Mouse (Mus musculus): ENCODE data around the gene Npas3. TPM values are rescaled to one million over a fixed set of nuclear protein-coding genes. Genes with fewer than 3 reads are reported as not detected.
A peak's percentile ranks its signal among the peaks of the same experiment; 100 is the strongest.

The Npas3 gene
- total and polyA plus RNA-seq, 3 experiments, result 0.02 to 0.64 (median 0.10) TPM

DNA sequence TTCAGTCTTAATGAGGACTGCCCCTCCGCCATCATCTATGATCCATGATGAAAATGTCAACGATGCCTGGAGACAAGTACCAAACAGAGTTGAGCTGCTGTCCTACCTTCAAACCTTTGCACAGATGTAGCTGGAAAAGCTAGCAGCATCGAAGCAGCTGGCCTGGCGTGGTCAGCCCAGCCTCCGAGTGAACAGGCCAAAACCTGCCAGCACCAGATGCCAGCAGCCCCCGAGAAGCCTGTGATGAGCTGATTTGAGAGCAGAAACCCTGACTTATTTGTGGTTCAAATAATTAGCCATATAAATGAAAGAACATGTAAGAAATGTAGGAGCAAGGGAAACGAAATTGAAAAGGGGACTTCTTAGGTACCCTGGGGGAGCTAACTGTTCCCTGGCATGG, 473.7 kb downstream of the Npas3 start:
- no peaks in the 10 kb centered on the region for H3K27me3 ChIP-seq (ENCODE audit: control insufficient read depth, insufficient read depth, low read length)
- H3K27ac ChIP-seq, result no peak overlapping the region
- H3K4me1 ChIP-seq (ENCODE audit: control insufficient read depth, insufficient read depth, low read length), result no peaks in the 10 kb centered on the region
- intact Hi-C loops (cut with DNase I), result no loop called here
- H3K36me3 ChIP-seq (ENCODE audit: control insufficient read depth, insufficient read depth, low read length), result no peaks in the 10 kb centered on the region
- no peak overlapping the region for H3K9ac ChIP-seq (ENCODE audit: low read depth, low read length)
- H3K4me3 ChIP-seq, result no peak overlapping the region
- DNase-seq, result no peak
- WGBS, result 88% methylated on average over 7 of the region's 7 CpGs
- no peaks in the 10 kb centered on the region for H3K79me2 ChIP-seq (replicated peaks; ENCODE audit: control insufficient read depth, insufficient read depth, low read length)
- TF ChIP-seq CTCF (IDR thresholded peaks at IDR 0.05) (no peak), POLR2A (IDR thresholded peaks at IDR 0.05; ENCODE audit: insufficient read depth, low read depth, low read length) (no peak), EP300 (IDR thresholded peaks at IDR 0.05; ENCODE audit: insufficient read depth, low read depth, low read length) (no peak)

GRCm38 (mm10) chr12:53722718-53723698, 474.5 kb downstream of the Npas3 start:
- WGBS, result 82% methylated on average over 15 of the region's 15 CpGs
- DNase-seq, result no peak
- Histone ChIP-seq H3K27me3 (ENCODE audit: control insufficient read depth, insufficient read depth, low read length) (no peaks in the 10 kb centered on the region), H3K9ac (ENCODE audit: low read depth, low read length) (no peak overlapping the region), H3K79me2 (replicated peaks; ENCODE audit: control insufficient read depth, insufficient read depth, low read length) (no peaks in the 10 kb centered on the region), H3K27ac (no peak overlapping the region), H3K36me3 (ENCODE audit: control insufficient read depth, insufficient read depth, low read length) (no peaks in the 10 kb centered on the region), H3K4me3 (no peak overlapping the region), H3K4me1 (ENCODE audit: control insufficient read depth, insufficient read depth, low read length) (no peaks in the 10 kb centered on the region)
- TF ChIP-seq CTCF (IDR thresholded peaks at IDR 0.05) (no peak), EP300 (IDR thresholded peaks at IDR 0.05; ENCODE audit: insufficient read depth, low read depth, low read length) (no peak), POLR2A (IDR thresholded peaks at IDR 0.05; ENCODE audit: insufficient read depth, low read depth, low read length) (no peak)
- intact Hi-C loops (cut with DNase I), result no loop called here

- Histone ChIP-seq H3K36me3 (ENCODE audit: control insufficient read depth, insufficient read depth, low read length) (no peaks in the 10 kb centered on the region), H3K4me1 (ENCODE audit: control insufficient read depth, insufficient read depth, low read length) (no peaks in the 10 kb centered on the region), H3K27me3 (ENCODE audit: control insufficient read depth, insufficient read depth, low read length) (no peaks in the 10 kb centered on the region), H3K9ac (ENCODE audit: low read depth, low read length) (no peak overlapping the region), H3K27ac (no peak overlapping the region), H3K79me2 (replicated peaks; ENCODE audit: control insufficient read depth, insufficient read depth, low read length) (no peaks in the 10 kb centered on the region), H3K4me3 (no peak overlapping the region)
- no peak for DNase-seq
- 88% methylated on average over 5 of the region's 5 CpGs for WGBS
- intact Hi-C loops (cut with DNase I), result no loop called here
- TF ChIP-seq EP300 (IDR thresholded peaks at IDR 0.05; ENCODE audit: insufficient read depth, low read depth, low read length), result no peak
Observed at GRCm38 (mm10) chr12:53729275-53729674, 480.8 kb downstream of the Npas3 start.

DNA sequence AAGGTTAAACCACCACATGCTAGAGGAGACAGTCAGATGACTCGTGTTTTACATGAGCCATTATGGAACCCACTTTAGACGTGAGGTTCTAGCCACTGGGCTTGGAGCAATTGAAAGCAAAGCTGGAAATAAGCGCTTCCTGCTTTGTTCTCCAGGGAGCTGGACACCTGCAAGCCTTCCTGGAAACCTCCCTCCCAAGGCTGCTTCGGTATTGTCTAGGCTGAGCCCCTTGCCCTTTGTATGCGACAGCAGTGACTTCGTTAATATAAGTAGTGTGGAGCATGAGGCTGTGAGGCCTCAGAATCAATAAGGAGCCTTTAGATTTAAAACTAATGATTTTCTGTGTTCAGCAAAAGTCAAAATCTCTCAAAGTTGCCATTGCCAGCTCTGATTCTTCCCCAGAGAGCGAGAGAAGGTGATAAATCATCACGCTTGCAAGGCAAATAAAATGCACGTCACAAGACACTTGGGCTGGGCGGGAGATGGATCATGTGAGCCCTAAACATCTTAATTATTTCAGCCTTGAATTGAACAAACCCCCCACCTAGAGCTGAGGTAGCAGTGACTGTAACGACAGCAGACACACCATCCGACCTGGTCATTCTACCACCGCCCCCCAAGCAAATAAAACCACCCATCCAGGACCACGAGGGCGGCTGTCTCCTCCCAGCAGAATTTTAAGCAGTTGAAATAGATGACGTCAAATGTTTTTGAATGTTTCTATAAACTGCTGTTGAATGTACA, 490.2 kb downstream of the Npas3 start:
- 70% methylated on average over 16 of the region's 16 CpGs for WGBS

DNA sequence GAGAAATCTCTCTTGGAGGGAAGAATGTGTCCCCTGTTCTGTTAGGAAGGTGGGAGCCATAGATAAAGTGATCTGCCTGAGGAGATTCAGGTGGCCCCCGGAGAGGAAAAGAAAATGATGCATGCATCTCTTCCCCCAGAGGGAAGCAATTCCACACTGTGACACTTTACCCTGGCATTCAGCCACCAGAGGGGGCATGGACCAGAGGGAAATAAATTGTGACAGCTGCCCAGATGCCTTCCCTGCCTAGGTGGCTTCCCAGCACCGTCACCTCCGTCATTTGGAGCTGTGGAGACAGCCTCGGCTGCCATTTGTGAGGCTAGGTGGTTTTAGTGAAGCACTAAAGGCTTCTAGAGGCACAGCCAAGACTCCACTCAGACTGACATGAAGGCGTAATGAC, 498.2 kb downstream of the Npas3 start:
- H3K27ac ChIP-seq, result no peak overlapping the region
- H3K9ac ChIP-seq (ENCODE audit: low read depth, low read length), result no peak overlapping the region
- H3K4me1 ChIP-seq (ENCODE audit: control insufficient read depth, insufficient read depth, low read length), result no peaks in the 10 kb centered on the region
- H3K4me3 ChIP-seq, result no peak overlapping the region
- TF ChIP-seq POLR2A (IDR thresholded peaks at IDR 0.05; ENCODE audit: insufficient read depth, low read depth, low read length), result no peak
- 0 out of 2 replicates have a peak, but pooled peaks have one; percentile 12 for TF ChIP-seq CTCF (IDR thresholded peaks at IDR 0.05)
- no peak for TF ChIP-seq EP300 (IDR thresholded peaks at IDR 0.05; ENCODE audit: insufficient read depth, low read depth, low read length)
- H3K36me3 ChIP-seq (ENCODE audit: control insufficient read depth, insufficient read depth, low read length), result no peaks in the 10 kb centered on the region
- H3K79me2 ChIP-seq (replicated peaks; ENCODE audit: control insufficient read depth, insufficient read depth, low read length), result no peaks in the 10 kb centered on the region
- no peaks in the 10 kb centered on the region for H3K27me3 ChIP-seq (ENCODE audit: control insufficient read depth, insufficient read depth, low read length)
- no peak for DNase-seq
- intact Hi-C loops (cut with DNase I), result no loop called here
- 56% methylated on average over 5 of the region's 5 CpGs for WGBS

More for the DNA sequence above, 490.2 kb downstream of the Npas3 start:
- no peaks in the 10 kb centered on the region for H3K79me2 ChIP-seq (replicated peaks; ENCODE audit: control insufficient read depth, insufficient read depth, low read length)
- no peaks in the 10 kb centered on the region for H3K36me3 ChIP-seq (ENCODE audit: control insufficient read depth, insufficient read depth, low read length)
- H3K27ac ChIP-seq, result no peak overlapping the region
- H3K27me3 ChIP-seq (ENCODE audit: control insufficient read depth, insufficient read depth, low read length), result no peaks in the 10 kb centered on the region
- intact Hi-C loops (cut with DNase I), result no loop called here
- TF ChIP-seq CTCF (IDR thresholded peaks at IDR 0.05) (no peak), POLR2A (IDR thresholded peaks at IDR 0.05; ENCODE audit: insufficient read depth, low read depth, low read length) (no peak), EP300 (IDR thresholded peaks at IDR 0.05; ENCODE audit: insufficient read depth, low read depth, low read length) (no peak)
- H3K9ac ChIP-seq (ENCODE audit: low read depth, low read length), result no peak overlapping the region
- H3K4me3 ChIP-seq, result no peak overlapping the region
- H3K4me1 ChIP-seq (ENCODE audit: control insufficient read depth, insufficient read depth, low read length), result no peaks in the 10 kb centered on the region
- no peak for DNase-seq

DNA sequence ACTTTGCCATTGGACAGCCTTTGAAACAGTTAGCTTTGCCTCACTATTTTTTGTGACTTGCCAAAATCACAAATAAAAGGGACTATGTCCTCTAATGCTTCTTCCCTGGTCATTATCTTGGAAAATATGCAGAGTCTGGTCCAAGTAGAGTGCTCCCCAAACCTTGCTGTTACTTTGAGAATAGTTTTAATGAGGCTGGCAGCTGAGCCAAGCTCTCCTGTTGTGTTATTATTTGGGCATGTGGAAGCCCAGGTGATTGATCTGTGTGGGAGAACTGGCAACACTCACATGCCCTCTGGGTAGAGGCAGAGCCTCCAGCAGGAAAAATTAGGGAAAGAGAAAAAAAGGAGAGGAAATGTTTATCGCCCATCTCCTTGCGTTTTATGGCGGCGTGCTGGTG, 500.9 kb downstream of the Npas3 start:
- no peak for TF ChIP-seq POLR2A (IDR thresholded peaks at IDR 0.05; ENCODE audit: insufficient read depth, low read depth, low read length)
- TF ChIP-seq EP300 (IDR thresholded peaks at IDR 0.05; ENCODE audit: insufficient read depth, low read depth, low read length), result no peak
- TF ChIP-seq CTCF (IDR thresholded peaks at IDR 0.05), result no peak
- Histone ChIP-seq H3K27me3 (ENCODE audit: control insufficient read depth, insufficient read depth, low read length) (no peaks in the 10 kb centered on the region), H3K4me3 (no peak overlapping the region), H3K36me3 (ENCODE audit: control insufficient read depth, insufficient read depth, low read length) (no peaks in the 10 kb centered on the region), H3K27ac (no peak overlapping the region), H3K4me1 (ENCODE audit: control insufficient read depth, insufficient read depth, low read length) (no peaks in the 10 kb centered on the region), H3K9ac (ENCODE audit: low read depth, low read length) (no peak overlapping the region), H3K79me2 (replicated peaks; ENCODE audit: control insufficient read depth, insufficient read depth, low read length) (no peaks in the 10 kb centered on the region)
- intact Hi-C loops (cut with DNase I), result no loop called here
- 89% methylated on average over 4 of the region's 4 CpGs for WGBS
- DNase-seq, result no peak

Data from heart, adult 2 months (tissue).